Mouse (Mus musculus) cerebellum, postnatal 36 days (tissue): ENCODE measurements around the gene Syk.

Experiments used
- DNase-seq, 2 experiments: peaks; one replicate each; pipeline ENCODE4 v3.0.0; 2021 to 2022; ENCODE audit warnings: mixed read lengths in 2 of 2

Gene Syk

DNA sequence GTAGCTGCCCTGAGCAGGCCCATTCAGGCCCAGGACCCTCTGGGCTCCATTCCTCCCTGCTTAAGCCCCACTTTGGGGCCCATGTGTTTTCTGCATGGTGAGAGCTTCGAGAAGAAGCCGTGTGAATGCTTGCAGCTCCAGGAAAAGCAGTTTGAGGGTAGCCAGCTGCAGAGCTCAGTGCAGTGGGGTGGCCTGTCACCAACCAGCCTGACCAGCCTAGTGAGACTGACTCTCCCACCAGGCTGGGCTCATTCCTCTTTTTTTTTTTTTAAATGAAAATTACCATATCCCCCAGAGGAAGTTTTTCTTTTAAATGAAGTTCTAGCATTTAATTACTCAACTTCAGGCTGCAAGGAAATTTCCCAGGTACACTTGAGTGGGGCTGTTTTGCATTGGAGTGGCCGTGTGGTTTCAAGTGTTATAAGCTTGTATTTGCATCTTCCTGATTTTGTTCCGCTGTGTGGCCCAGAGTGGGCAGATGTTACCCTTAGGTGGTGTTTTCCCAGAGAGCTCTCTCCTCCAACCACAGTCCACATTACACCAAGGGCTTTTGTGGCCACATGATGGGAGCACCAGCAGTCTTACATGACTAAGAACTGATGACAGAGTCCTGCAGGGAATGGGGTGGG lies 17.2 kb downstream of the Syk start:
- DNase-seq: no peak

DNA sequence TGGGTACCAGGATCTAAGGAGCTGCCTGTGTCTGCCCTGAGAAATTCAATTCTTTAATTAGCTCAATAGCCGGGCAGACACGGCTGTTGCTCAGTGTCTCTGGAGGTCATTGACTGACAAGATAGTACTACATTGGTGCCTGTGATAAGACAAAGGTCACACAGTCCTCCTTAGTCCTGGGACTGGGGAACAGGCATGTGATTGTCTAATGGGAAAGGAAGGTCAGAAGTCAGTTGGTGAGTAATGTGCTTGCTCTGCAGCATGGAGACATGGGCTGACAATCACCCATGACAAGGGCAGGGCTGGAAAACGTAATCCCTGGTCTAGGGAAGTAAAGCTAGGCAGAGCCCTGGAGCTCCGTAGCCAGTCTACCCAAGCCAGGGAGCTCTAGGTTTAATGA lies 19.8 kb downstream of the Syk start:
- DNase-seq: no peak

DNA sequence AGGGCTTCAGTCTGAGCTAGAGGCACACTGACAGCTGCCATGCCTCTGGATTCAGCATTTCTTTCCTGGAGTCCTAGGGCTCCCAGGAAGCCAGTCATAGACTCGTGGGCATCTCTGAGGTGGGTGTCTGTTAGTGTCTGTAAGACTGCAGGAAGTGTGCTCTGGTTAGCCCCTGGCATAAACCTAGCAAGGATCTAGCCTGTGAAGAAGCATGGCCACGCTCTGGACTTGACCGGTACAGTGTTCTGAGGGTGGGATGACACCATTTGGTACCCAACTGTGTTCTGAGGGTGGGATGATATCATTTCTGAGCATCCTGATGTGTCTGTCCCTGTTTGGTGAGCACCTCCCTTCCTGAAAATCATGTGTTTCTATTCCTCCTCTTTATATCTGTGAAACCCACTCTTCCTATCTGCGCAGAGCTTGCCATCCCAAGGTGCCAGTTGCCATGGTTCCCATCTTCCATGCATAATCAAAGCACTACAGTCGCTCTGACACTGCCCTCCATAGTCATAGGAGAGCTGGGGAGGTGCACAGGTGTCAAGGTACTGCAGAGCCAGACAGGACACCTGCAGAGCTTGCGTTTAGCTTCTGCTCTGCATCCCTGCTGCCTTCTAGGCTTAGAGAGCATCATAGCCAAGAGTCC lies 20.9 kb downstream of the Syk start:
- no peak for DNase-seq

DNA sequence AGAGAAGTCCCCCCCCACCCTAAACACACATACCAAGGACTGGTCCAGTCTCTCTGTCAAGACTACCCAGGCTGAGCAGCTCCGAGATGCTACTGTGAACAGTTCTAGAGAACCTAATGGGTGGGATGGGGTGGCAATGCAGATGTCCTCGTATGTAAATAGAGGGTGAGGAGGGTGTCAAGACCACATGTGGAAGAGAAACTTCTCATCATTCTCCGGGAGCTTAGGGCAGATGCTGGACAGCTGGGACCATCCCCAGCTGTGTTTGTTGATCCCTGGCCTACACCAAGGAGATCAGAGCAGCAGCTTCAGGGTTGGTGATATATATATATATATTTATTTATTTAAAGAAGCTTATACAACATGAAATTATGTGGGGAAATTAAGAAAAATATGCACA lies 22.0 kb downstream of the Syk start:
- no peak for DNase-seq

DNA sequence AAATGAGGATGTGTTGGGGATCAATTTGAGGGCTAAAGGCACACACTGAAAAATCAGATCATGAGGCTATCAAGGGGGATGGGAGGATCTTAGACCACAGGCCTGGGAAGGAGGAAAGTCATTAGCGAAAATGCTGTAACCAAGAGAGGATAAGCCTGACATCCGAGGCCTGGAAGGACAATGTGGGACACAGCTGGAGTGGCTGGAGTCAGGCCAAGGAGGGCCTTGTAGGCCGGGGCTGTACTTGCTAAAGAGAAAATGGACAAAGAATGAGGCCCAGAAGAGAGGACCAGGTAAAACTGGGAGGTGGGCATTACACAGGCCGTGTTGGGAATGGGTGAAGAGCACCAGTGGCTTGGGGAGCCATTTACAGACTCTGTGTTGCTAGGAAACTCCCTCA lies 22.9 kb downstream of the Syk start:
- DNase-seq: no peak

DNA sequence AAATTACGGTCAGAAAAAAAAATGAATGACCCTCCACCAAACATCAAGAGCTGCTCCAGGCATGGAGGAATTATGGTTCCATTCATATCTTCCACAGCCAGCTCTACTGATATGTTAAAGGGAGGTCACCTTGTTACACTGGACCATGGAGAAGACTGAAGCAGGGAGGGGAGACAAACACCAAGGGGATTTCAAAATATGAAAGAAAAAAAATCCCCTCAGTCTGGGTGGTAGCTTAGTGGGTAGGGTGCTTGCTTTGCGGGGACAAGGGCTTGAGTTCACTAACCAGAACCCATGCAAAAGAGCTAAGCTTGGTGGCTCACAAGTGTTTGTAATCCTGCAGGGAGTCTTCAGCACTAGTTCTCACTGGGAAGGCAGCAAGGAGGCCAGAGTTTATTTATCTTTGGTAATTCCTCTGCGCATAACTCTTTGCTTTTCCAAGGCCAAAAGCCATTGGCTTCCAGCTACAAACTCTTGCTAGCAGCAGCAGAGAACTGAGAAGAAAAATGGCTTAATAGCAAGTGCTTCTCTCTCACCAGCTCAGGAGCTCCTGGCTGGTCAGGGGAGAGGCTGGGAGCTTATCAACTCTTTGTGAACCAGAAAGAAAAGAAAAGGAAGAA lies 23.8 kb downstream of the Syk start:
- no peak for DNase-seq

DNA sequence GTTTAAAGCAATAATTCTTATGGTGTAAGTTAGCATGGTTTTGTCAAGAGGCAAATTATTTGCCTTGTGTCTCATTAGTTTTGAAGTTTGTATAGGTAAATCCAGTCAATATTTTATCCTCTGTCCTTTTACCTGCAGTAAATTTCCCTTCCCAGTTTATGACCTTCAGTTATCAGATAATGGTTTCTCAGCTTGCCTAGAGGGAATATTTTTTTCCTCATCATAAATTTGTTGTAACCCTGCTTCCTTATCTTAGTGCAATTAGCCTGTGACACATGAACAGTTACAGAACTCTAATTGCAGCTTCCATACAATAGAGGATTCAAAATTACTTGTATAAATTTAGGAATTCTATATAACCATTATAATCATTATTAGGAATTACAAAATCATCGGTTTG lies 25.0 kb downstream of the Syk start:
- no peak for DNase-seq

DNA sequence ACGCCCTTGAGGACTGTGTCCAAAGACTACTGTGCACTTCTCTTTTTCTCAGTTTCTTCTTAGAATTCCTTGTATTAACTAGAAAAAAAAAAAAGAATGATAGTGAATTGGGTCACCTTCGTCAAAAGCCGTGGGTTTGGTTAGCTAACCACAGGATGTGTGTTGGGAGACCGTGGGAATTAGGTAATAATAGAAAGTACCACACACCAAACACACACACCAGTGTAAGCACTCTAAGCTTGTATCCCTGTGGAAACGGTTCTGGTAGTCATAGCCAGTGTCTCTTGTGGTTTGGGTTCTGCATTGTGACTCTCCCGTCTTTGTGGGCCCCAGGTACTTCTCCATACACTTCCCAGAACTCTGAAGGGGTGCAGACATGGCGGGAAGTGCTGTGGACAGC lies 27.5 kb downstream of the Syk start:
- DNase-seq: no peak

DNA sequence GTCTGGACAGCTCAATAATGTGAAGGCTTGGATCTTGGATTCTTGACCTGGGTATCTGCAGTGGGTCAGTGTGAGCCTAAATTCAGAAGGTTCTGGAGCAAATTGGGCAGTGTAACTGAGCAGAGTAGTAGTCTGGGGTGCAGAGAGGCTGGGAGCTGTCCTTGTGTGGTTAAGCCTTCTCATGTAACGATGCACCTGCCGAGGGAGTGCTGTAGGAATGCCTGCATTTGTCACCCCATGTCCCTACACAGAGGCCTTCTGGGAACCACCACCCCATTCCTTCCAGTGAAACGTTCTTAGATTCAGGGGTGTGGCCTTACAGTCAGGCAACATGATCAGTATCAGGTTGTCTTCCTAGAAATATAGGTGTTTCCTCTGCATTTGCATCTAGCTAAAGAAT lies 30.3 kb downstream of the Syk start:
- no peak for DNase-seq

DNA sequence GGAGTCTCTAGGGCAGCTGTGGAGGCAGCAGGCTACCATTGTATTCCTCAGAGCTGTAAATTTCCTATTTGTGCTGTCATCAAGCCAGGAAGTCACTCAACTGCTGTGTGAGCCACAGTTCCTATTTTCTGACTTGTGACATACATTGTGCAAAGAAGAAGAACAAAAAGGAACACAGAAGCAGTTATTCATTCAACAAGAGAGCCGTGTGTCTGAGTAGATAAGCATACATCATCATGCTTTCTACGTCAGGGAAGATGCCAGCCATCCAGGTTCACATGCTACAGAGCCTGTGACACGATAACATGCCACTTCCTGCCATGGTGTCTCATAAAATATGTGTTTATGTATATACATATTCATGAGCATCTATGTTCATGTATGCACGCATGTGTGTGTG lies 32.1 kb downstream of the Syk start:
- DNase-seq: no peak

DNA sequence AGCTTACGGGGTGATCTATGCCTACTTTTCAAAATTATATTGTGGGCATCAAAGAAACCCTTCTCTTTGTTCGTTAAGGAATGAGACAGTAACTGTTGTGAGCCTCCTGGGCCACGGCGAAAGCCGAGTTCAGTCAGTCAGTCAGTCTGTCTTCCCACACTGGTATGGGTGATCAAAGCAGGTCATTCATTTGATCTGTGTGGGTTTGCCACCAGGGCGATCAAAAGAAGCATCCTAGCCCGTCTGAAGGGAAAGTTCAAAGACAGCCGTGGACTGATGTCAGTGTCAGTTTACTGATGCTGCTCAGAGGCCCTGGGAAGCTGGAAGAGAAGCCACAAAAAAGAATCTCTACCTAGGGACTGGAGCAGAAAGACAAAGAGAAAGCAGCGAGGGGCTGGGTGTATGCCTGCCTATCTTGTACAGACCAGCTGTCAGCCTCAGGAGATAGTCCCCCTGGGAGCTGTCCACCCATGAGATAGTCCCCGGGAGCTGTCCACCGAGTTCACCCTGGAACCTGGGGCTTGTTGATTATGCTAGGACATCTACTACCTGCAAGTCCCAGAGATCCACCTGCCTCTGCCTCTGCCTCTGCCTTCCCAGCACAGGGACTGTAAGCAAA lies 34.2 kb downstream of the Syk start:
- DNase-seq: no peak

DNA sequence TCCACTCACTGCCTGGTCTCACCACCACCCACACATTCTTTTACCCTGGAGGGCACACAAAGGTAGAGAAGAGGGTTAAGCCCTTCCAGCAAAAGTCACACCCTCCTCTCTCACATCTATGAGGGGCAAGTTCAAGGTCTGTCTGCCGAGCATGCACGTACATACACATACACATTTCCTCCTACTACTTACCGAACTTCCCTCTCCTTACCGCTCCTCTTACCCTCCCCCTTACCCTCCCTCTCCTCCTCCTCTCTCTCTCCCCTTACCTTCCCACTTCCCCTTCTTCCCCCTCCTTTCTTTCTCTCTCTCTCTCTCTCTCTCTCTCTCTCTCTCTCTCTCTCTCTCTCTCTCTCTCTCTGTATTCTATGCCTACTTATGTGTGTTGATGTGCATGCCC lies 35.6 kb downstream of the Syk start:
- DNase-seq: no peak

DNA sequence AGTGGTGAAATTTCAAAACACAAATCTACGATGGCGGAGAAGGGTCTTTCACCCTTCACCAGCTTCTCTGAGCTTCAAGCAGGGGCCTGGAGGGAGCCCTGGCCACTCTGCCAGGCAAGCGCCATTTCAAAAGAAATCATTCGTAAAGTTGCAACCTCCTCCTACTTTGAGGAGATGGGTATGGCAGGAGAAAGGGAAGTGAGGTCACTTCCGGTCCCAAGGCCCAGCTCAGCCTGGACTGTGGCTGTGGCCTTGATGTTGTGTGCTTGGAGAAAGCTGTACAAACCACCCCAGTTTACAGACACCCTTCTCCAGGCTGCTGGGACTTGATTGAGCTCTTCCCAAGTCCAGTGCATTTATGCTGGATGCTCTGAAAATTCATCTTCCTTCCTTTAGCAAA lies 36.5 kb downstream of the Syk start:
- no peak for DNase-seq

DNA sequence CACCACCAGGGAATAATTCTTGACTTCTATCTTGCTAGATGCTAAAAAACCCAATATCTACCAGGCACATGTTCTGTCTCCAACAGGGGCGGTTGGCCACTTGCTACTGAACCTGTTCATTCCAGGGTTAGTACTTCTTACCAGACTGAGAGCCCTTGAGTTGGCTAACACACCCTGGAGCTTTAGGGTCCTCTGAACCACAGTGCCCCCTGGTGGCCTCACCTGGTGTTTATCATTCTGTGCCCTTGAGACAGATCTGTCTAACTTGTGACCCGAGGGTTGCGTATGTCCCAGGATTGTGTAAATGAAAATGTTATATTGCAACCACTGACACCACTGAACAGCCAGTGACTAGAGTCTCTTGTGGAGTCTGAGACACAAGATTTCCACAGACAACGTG lies 41.1 kb downstream of the Syk start:
- peak; percentile 54 to 60 for DNase-seq

DNA sequence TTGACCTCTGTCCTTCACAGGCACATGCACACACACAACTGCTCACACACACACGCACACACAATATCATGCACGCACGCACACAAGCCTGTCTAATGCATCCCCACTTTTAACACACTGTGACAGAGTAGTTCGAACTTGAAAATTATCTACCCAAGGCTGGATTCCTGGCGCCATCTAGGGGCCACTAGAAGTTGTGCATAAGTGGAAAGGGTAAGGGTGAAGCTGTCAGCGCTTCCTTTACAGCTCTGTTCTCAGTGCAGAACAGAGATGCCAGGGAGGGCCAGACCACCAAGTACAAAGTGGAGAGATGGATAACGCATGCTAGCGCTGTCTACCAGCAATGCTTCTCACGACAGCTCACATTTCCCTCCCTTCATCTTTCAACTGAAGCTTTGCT lies 45.6 kb downstream of the Syk start:
- DNase-seq: peak; percentile 43 to 51

DNA sequence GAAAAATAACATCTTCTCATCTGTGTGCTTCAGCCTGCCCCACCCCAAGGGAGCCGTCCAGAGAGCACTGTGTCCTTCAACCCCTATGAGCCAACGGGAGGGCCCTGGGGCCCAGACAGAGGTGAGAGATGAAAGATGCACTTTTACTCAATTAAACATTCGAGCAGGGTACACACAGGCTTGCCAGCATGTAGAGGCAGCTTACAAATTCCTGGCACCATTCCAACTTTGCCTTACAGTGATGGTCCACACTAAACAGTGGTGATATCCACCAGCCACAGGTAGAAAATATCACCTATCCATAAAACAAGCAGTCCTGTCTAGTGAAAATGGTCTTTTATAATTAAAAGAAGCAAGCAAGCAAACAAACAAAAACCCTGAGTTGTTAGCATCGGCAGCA lies 48.7 kb downstream of the Syk start:
- no peak for DNase-seq

DNA sequence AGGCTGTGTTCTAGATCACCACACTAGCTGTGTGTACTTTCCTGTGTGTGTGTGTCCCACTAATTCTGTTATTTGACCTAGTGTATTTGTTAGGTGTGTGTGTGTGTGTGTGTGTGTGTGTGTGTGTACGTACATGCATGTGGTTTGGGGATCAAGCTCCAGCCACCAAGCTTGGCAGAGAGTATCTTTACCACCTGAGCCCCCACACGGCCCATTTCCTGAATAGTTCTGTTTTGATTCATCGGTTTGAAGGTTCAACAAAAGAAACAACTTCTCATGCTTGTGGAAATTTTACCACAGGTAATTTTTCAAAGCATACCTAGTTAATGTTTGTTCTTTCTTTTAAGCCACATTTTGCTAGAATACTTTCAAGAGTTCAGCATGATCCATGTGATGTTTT lies 52.5 kb downstream of the Syk start:
- no peak for DNase-seq

DNA sequence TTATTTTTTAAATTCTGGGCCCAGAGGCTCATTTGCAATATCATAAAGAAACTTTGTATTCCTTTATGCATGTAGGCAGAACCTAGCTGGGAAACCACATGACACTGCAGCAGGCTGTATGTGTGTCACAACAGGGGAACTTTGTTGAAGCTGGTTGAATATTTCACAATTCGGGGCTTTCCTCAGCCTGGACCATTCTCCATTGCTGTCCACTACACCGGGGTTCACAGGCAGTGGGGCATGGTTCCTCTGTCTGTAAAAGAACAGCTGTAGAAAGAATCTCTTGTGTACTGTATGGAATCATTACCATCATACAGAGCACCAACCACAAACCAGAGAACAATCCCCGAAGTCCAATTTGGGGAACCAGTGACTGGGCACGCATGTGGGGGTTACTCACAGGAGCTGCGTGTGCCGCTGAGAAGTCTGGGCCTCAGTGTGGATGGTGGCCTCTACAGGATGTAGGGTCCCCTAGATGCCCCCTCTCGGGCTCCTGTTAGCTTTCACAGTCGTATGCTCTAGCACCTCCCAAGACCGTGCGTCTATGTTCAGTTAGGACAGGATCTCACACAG lies 53.3 kb downstream of the Syk start:
- no peak for DNase-seq

DNA sequence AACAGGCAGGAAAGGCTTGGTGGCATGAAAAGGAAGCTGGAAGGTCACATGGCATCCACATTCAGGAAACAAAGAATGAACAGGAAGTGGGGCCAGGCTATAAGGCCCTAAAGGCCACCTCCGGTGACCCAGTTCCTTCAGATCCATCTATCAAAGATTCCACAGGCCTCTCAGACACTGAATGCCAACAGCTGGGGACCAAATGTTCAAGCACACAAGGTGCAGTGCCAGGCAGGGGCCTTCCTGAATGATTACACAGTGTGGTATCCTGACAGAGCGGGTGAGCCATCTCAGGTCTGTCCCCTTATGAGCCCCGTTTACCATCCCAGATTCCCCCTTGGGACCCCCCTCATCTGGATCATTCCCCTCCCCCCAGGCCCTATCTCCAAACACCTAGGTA lies 63.6 kb downstream of the Syk start:
- DNase-seq: no peak

DNA sequence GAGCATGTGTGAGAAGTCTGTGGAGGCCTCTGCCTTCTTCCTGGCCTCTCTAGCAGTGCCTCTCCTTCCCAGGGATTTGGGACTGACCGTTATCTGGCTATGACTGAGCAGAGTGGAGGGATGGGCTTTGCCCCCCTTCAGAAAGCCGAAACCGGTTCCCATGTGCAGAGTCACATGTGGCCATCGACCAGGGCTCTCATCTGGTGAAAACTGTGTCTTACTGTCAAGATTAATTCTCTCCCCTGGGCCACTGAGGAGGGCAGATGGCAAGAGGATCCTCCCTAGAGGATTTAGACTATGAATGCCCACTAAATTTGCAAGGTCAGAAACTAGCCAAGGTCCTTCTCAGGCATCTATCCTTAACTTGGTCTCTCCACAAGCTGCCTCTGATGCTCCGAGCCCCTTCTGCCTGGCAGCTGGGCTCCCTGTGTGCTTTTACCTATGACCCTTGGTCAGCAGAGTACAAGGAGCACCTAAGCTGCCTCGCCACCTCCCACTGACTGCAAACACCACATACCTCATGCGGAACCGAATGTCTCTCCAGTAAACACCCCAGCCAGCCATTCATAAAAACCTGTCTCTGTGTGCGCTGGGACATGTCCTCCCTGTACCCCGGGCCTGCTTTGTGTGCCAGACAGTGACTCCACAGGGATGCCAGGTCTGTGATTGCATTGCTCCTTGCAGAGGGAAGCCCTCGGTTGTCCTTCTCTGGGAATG lies 65.2 kb downstream of the Syk start:
- DNase-seq: no peak

DNA sequence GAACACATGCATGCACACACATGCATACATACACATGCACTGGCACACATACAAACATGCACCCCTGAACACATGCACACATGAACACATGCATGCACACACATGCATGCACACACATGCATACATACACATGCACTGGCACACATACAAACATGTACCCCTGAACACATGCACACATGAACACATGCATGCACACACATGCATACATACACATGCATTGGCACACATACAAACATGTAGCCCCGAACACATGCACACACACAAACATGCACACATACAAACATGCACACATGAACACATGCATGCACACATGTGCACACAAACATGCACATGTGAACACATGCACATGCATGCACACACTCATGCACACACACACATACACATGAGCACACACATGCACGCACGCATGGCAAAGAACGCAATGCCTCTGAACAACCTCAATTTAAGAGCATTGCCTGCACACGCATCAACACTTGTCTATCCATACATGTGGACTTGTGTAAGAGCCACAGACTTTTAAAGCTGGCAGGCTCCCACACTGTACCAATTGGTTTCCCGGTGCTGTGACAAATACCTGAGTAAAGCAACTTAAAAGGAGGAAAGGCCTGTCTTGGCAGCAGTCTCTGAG lies 66.9 kb downstream of the Syk start:
- DNase-seq: no peak

DNA sequence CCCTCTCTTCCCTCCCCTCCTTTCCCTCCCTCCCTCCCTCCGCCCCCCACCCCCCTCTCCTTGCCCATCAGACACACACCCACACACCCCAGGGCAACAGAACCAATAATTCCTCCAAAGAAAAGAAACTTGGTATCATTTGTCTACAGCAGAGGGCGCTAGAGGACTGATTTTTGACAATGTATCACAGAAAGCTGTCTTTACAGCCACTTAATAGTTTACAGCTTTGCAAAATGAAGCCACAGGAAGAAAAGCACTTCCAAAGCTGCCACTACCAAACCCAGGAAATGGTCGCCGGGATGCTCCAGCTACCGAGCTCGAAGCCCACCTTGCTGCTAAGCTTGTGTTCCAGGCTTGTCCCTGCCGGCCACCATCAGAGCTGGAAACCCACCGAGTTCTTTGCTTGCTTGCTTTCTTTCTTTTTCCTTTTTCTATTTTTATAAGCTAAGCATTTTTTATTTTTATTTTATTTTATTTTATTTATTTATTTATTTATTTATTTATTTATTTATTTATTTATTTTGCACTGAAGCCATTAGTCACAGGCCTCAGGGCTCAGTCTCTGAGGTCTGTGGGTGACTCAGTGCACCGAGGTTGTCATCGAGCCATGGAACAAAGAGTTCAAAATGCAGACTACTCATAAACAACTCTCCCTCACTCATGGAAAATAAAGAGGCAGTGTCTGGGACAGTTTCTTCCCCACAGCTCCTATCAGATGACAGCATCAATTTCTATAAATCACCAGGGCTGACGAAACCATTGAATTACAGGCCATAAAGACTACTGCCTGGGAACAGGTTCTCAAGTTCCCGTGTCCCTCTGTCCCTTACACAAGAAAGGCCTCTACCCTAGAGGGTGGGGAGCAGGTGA lies 68.6 kb downstream of the Syk start:
- peak; percentile 5 to 59 for DNase-seq
